Mouse (Mus musculus): Measurements from ENCODE around the gene Ddo. TPM values are rescaled to one million over a fixed set of nuclear protein-coding genes. Genes with fewer than 3 reads are reported as not detected.

The Ddo gene
- polyA plus RNA-seq, 1 experiment: 22.6 TPM

DNA sequence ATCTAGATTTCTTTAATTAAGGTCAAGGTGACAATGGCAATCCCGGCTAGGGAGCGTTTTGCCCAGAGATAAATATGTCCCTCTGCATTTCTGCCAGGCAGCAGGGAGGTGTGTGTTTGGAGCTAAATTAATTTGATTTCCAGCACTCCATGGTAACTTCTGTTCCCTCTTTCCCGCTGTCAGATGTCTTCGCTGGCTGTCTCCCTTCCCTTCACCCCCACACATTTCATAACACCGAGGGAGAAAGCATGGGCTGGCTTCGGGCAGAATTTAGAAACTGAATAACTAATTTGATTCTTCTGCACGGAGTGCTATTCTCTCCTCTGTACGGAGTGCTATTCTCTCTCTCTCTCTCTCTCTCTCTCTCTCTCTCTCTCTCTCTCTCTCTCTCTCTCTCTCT lies 52.7 kb downstream of the Ddo start:
- TF ChIP-seq CTCF (IDR thresholded peaks at IDR 0.05; ENCODE audit: borderline replicate concordance, insufficient read depth, low read depth, low read length): no peak
- TF ChIP-seq POLR2A (IDR thresholded peaks at IDR 0.05; ENCODE audit: borderline replicate concordance, insufficient read depth, low read length): no peak
- H3K27me3 ChIP-seq (ENCODE audit: control insufficient read depth, insufficient read depth, low read length): no peaks in the 10 kb centered on the region
- H3K4me1 ChIP-seq (ENCODE audit: control insufficient read depth, insufficient read depth, low read length): peaks cover 2% of the 10 kb centered on the region; the same call in 1 of the 2 replicates
- H3K27ac ChIP-seq (ENCODE audit: insufficient read depth, low read length): no peak overlapping the region
- peak; percentile 40 to 53 for DNase-seq
- 6% methylated on average over 8 of the region's 8 CpGs for WGBS
- H3K4me3 ChIP-seq (replicated peaks; ENCODE audit: insufficient read depth, low read depth, low read length): no peak overlapping the region

DNA sequence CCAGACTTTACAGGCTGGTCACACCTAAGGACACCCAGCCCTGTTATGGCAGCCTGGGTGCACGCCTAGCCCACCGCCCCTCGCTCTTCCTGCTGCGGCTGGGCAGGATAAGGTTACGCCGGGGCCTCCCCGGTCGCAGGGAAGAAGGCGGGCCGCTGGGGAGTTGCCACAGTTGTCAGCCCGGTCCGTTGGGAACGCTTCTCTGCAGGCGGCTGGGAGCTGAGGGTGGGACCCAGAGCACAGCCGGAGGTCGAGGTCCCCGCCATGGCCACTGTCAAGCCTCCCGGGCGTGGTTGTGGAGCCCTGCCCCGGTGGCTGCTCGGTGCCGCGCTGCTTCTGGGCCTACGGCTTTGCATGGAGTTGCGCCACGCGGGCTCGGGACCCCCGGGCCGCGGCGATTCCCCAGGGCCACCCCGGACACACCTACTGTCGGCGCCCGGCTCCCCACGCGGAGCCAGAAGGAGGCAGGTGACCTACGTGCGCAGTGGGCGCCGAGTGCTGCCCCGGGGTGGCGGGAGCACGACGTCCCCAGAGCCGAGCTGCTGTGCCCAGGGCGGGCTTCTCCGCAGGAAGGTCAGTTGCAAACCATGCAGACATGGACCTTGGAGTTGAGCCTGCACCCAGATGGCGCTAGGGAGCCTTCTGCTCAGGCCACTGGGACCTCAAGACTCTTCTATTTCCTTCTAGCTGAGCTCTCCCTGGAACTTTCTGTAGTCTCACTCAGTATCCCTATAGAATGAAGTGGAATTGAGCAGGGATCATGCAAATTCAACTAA lies 53.5 kb downstream of the Ddo start, which contains the start of gene Mettl24:
Gene Mettl24, plus strand, starts transcription at position 191 of the 776 bp plus-strand sequence.
- H3K4me1 ChIP-seq (ENCODE audit: control insufficient read depth, insufficient read depth, low read length): peaks cover 6% of the 10 kb centered on the region
- H3K27ac ChIP-seq (ENCODE audit: insufficient read depth, low read length): no peak within 1 kb of the TSS
- peak; percentile 79 to 81 for DNase-seq
- no peaks in the 10 kb centered on the region for H3K27me3 ChIP-seq (ENCODE audit: control insufficient read depth, insufficient read depth, low read length)
- 1% methylated on average over 50 of the region's 50 CpGs for WGBS
- TF ChIP-seq POLR2A (IDR thresholded peaks at IDR 0.05; ENCODE audit: borderline replicate concordance, insufficient read depth, low read length) (no peak), CTCF (IDR thresholded peaks at IDR 0.05; ENCODE audit: borderline replicate concordance, insufficient read depth, low read depth, low read length) (peak; percentile 80)
- peak within 1 kb of the TSS; percentile 49 for H3K4me3 ChIP-seq (replicated peaks; ENCODE audit: insufficient read depth, low read depth, low read length)

DNA sequence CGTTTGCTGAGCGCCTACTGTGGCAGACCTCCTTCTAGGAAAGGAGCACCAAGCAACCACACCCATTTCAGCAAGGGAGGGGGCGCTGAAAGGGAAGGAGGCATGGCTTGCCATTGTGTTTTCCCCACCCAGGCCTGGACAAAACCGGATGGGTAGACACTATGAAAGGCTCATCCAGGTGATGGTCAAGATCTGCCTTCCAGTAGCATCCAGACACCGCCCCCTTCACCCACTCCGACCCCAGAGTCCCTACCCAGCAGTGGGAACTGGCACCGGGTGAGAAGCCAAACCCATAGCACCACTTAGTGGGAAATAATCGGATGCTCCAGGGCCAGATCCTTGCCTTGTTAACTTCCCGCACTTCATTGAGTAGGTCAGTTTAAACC lies 54.0 kb downstream of the Ddo start:
- DNase-seq: no peak
- H3K27ac ChIP-seq (ENCODE audit: insufficient read depth, low read length): no peak overlapping the region
- no peak for TF ChIP-seq POLR2A (IDR thresholded peaks at IDR 0.05; ENCODE audit: borderline replicate concordance, insufficient read depth, low read length)
- no peak for TF ChIP-seq CTCF (IDR thresholded peaks at IDR 0.05; ENCODE audit: borderline replicate concordance, insufficient read depth, low read depth, low read length)
- peaks cover 8% of the 10 kb centered on the region for H3K4me1 ChIP-seq (ENCODE audit: control insufficient read depth, insufficient read depth, low read length)
- H3K27me3 ChIP-seq (ENCODE audit: control insufficient read depth, insufficient read depth, low read length): no peaks in the 10 kb centered on the region
- no peak overlapping the region for H3K4me3 ChIP-seq (replicated peaks; ENCODE audit: insufficient read depth, low read depth, low read length)
- WGBS: 69% methylated on average over 9 of the region's 9 CpGs

DNA sequence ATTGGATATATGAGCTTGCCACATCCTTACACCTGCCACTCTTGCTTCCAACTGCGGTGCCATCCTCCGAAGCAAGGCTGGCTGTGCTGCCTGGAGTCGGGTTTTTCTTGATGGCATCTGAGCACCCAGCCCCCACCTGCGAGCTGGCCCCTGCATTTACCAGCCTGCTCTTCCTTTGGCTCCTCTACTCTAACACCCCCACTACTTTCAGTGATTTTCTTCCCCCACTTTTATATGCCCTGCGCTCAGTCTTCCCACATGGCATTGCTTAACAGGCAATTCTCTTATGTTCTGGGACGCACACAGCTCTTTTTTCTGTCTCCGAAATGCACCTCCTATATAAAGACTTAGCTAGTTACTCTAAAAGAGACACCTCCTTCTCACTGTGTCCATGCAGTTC lies 54.5 kb downstream of the Ddo start:
- TF ChIP-seq POLR2A (IDR thresholded peaks at IDR 0.05; ENCODE audit: borderline replicate concordance, insufficient read depth, low read length) (no peak), CTCF (IDR thresholded peaks at IDR 0.05; ENCODE audit: borderline replicate concordance, insufficient read depth, low read depth, low read length) (no peak)
- no peak for DNase-seq
- Histone ChIP-seq H3K4me3 (replicated peaks; ENCODE audit: insufficient read depth, low read depth, low read length) (no peak overlapping the region), H3K27me3 (ENCODE audit: control insufficient read depth, insufficient read depth, low read length) (no peaks in the 10 kb centered on the region), H3K4me1 (ENCODE audit: control insufficient read depth, insufficient read depth, low read length) (peaks cover 8% of the 10 kb centered on the region), H3K27ac (ENCODE audit: insufficient read depth, low read length) (no peak overlapping the region)
- 96% methylated on average over 7 of the region's 7 CpGs for WGBS

DNA sequence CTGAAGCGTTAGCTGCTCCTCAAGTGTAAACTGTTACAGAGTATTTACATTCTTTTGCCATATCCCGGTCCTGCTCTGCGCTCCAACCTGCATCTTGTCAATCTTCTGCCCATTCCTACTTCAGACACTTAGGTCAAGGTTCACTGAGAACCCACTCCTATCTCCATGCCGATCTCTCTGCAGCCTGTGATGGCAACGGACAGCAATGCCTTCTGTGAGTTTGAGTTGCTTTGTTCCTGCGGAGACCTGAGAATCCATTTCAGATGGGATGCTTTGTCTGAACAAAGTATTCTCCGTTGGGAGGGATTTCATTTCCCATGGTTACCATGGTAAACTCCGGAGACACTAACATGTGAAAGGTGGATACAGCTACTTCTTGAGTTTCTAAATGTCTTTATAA lies 55.8 kb downstream of the Ddo start:
- Histone ChIP-seq H3K4me1 (ENCODE audit: control insufficient read depth, insufficient read depth, low read length) (peaks cover 8% of the 10 kb centered on the region), H3K4me3 (replicated peaks; ENCODE audit: insufficient read depth, low read depth, low read length) (no peak overlapping the region), H3K27me3 (ENCODE audit: control insufficient read depth, insufficient read depth, low read length) (no peaks in the 10 kb centered on the region), H3K27ac (ENCODE audit: insufficient read depth, low read length) (no peak overlapping the region)
- no peak for TF ChIP-seq POLR2A (IDR thresholded peaks at IDR 0.05; ENCODE audit: borderline replicate concordance, insufficient read depth, low read length)
- TF ChIP-seq CTCF (IDR thresholded peaks at IDR 0.05; ENCODE audit: borderline replicate concordance, insufficient read depth, low read depth, low read length): no peak
- 70% methylated on average over 8 of the region's 8 CpGs for WGBS
- DNase-seq: no peak

DNA sequence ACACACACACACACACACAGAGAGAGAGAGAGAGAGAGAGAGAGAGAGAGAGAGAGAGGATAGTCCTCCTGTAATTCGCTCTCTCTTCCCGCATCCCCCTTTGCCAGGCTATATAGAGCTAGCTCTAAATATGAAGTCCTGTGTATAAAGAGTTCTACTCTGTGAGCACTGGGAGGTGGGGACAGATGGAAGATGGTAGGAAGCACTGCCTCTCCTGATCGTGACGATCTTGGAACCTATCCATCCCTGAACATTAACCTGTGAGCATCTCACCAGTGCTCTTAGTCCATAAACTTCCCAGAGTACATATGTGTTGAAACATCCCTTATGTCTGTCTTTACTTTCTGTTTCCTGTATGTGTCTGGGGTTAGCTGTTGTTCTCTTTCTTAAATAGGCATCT lies 57.2 kb downstream of the Ddo start:
- H3K27ac ChIP-seq (ENCODE audit: insufficient read depth, low read length): no peak overlapping the region
- H3K4me3 ChIP-seq (replicated peaks; ENCODE audit: insufficient read depth, low read depth, low read length): no peak overlapping the region
- H3K27me3 ChIP-seq (ENCODE audit: control insufficient read depth, insufficient read depth, low read length): no peaks in the 10 kb centered on the region
- no peak for DNase-seq
- TF ChIP-seq POLR2A (IDR thresholded peaks at IDR 0.05; ENCODE audit: borderline replicate concordance, insufficient read depth, low read length): no peak
- peaks cover 7% of the 10 kb centered on the region for H3K4me1 ChIP-seq (ENCODE audit: control insufficient read depth, insufficient read depth, low read length)
- 61% methylated on average over 4 of the region's 4 CpGs for WGBS

DNA sequence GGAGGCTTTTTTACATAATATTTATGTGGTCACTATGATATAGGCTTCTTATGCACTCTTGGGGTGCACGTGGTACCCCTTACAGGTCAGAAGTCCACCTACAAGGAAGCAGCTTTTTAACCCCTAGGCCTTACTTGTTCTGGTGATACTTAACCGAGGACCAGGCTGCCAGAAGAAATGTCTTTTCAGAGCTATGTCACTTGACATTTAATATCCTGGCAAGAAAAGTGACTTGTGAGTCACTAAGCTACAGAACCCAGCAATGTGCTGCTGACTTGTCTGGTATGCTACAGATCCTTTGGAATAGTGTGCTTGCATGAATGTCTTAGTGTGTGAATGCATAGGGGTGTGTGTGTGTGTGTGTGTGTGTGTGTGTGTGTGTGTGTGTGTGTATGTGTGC lies 57.6 kb downstream of the Ddo start:
- no peak for TF ChIP-seq POLR2A (IDR thresholded peaks at IDR 0.05; ENCODE audit: borderline replicate concordance, insufficient read depth, low read length)
- no peak for TF ChIP-seq CTCF (IDR thresholded peaks at IDR 0.05; ENCODE audit: borderline replicate concordance, insufficient read depth, low read depth, low read length)
- Histone ChIP-seq H3K4me3 (replicated peaks; ENCODE audit: insufficient read depth, low read depth, low read length) (no peak overlapping the region), H3K4me1 (ENCODE audit: control insufficient read depth, insufficient read depth, low read length) (peaks cover 5% of the 10 kb centered on the region), H3K27ac (ENCODE audit: insufficient read depth, low read length) (no peak overlapping the region), H3K27me3 (ENCODE audit: control insufficient read depth, insufficient read depth, low read length) (no peaks in the 10 kb centered on the region)
- DNase-seq: no peak
- 62% methylated on average over 2 of the region's 2 CpGs for WGBS

DNA sequence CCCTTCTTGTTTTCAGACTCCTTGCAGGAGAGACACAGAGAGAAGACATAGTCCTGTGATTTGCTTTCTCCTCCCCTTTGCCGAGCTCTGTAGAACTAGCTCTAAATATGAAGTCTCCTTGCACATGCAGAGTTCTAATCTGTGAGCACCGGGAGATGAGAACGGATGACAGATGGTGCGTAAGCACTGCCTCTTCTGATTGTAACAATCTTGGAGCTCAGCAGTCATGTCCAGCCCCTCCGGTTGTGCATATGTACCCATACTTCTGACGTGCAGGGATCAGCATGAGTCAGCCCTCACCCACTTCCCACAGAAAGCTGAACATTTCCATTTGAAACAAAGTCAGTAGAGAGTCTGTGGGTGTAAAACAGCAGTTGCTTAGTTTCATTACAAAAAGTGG lies 58.5 kb downstream of the Ddo start:
- TF ChIP-seq POLR2A (IDR thresholded peaks at IDR 0.05; ENCODE audit: borderline replicate concordance, insufficient read depth, low read length) (no peak), CTCF (IDR thresholded peaks at IDR 0.05; ENCODE audit: borderline replicate concordance, insufficient read depth, low read depth, low read length) (no peak)
- DNase-seq: peak in 1 of 2 experiments; percentile 25
- WGBS: 22% methylated on average over 6 of the region's 6 CpGs
- peaks cover 5% of the 10 kb centered on the region for H3K4me1 ChIP-seq (ENCODE audit: control insufficient read depth, insufficient read depth, low read length)
- H3K4me3 ChIP-seq (replicated peaks; ENCODE audit: insufficient read depth, low read depth, low read length): no peak overlapping the region
- no peaks in the 10 kb centered on the region for H3K27me3 ChIP-seq (ENCODE audit: control insufficient read depth, insufficient read depth, low read length)
- H3K27ac ChIP-seq (ENCODE audit: insufficient read depth, low read length): no peak overlapping the region

Data from cerebellum, adult 2 months (tissue).